Mouse (Mus musculus): Measurements from ENCODE around the gene Slc17a8. TPM values are rescaled to one million over a fixed set of nuclear protein-coding genes. Genes with fewer than 3 reads are reported as not detected.

Slc17a8 gene
- polyA plus RNA-seq, 1 experiment from 2014 or later, result 0.29 TPM

DNA sequence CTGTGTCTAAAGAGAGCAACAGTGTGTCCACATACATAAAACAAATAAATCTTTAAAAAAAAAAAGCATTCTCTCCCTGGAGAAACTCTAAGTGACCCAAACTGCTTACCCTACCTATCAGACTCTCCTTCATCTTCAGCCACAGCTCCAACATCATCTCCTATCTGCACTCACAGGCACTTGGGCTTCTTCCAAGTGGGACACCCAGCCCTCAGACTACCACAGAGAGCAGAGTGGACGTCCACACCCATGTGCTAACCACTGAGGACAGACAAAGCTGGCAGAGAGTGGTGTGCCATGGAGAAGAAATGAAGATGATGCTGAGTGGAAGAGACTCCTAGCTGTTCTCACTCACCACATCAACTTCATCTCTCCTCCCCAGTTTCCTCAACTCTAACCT is 25.5 kb downstream of the Slc17a8 start:
- H3K4me3 ChIP-seq (replicated peaks; ENCODE audit: low read depth, low read length), result no peak overlapping the region
- no peak overlapping the region for H3K4me2 ChIP-seq (ENCODE audit: low read length)
- no peak for TF ChIP-seq CTCF (IDR thresholded peaks at IDR 0.05; ENCODE audit: low read depth)
- DNase-seq (ENCODE audit: low spot score) (no peak), ATAC-seq (replicated peaks; ENCODE audit: low FRiP score, low read depth) (no peak)
- no peak overlapping the region for H3K27ac ChIP-seq
- H3K4me1 ChIP-seq (replicated peaks; ENCODE audit: insufficient read depth, low read length), result no peaks in the 10 kb centered on the region
- H3K9me3 ChIP-seq (replicated peaks; ENCODE audit: low read length), result no peaks in the 10 kb centered on the region
- H3K36me3 ChIP-seq (ENCODE audit: insufficient read depth, low read length), result no peaks in the 10 kb centered on the region
- no peak overlapping the region for H3K9ac ChIP-seq (ENCODE audit: low read depth, low read length)
- WGBS, result 72% methylated on average over 1 of the region's 1 CpGs
- H3K27me3 ChIP-seq (ENCODE audit: insufficient read depth, low read length), result no peaks in the 10 kb centered on the region

GRCm38 (mm10) chr10:89594309-89594708 is 26.7 kb downstream of the Slc17a8 start:
- H3K27ac ChIP-seq, result no peak overlapping the region
- 80% methylated on average over 4 of the region's 4 CpGs for WGBS
- ATAC-seq (replicated peaks; ENCODE audit: low FRiP score, low read depth) (no peak), DNase-seq (ENCODE audit: low spot score) (no peak)
- no peaks in the 10 kb centered on the region for H3K27me3 ChIP-seq (ENCODE audit: insufficient read depth, low read length)
- H3K4me1 ChIP-seq (replicated peaks; ENCODE audit: insufficient read depth, low read length), result no peaks in the 10 kb centered on the region
- H3K36me3 ChIP-seq (ENCODE audit: insufficient read depth, low read length), result no peaks in the 10 kb centered on the region
- no peaks in the 10 kb centered on the region for H3K9me3 ChIP-seq (replicated peaks; ENCODE audit: low read length)
- H3K4me2 ChIP-seq (ENCODE audit: low read length), result no peak overlapping the region
- H3K9ac ChIP-seq (ENCODE audit: low read depth, low read length), result no peak overlapping the region
- TF ChIP-seq CTCF (IDR thresholded peaks at IDR 0.05; ENCODE audit: low read depth), result no peak
- H3K4me3 ChIP-seq (replicated peaks; ENCODE audit: low read depth, low read length), result no peak overlapping the region

DNA sequence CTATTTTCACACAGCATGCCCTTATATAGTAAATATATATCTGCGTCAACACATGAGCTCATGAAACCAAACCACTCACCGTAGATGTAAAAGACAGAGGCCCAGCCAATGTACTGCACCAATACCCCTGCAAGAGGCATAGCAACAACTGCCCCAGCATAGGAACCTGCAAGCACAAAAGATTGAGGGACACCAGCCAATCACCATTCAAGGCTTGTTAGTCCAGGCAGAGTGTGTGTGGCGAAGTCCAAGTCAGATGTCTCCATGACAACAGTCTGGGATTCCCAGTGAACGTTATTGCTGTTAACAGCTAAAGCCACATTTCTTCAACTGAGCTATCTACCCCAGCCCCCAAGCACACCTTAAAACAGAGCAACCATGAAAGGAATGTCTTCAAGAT is 28.3 kb downstream of the Slc17a8 start:
- Histone ChIP-seq H3K9me3 (replicated peaks; ENCODE audit: low read length) (no peaks in the 10 kb centered on the region), H3K4me3 (replicated peaks; ENCODE audit: low read depth, low read length) (no peak overlapping the region), H3K4me1 (replicated peaks; ENCODE audit: insufficient read depth, low read length) (no peaks in the 10 kb centered on the region), H3K36me3 (ENCODE audit: insufficient read depth, low read length) (no peaks in the 10 kb centered on the region), H3K27me3 (ENCODE audit: insufficient read depth, low read length) (no peaks in the 10 kb centered on the region), H3K27ac (no peak overlapping the region), H3K4me2 (ENCODE audit: low read length) (no peak overlapping the region), H3K9ac (ENCODE audit: low read depth, low read length) (no peak overlapping the region)
- TF ChIP-seq CTCF (IDR thresholded peaks at IDR 0.05; ENCODE audit: low read depth), result no peak
- ATAC-seq (replicated peaks; ENCODE audit: low FRiP score, low read depth), result no peak
- 60% methylated on average over 4 of the region's 4 CpGs for WGBS
- no peak for DNase-seq (ENCODE audit: low spot score)

DNA sequence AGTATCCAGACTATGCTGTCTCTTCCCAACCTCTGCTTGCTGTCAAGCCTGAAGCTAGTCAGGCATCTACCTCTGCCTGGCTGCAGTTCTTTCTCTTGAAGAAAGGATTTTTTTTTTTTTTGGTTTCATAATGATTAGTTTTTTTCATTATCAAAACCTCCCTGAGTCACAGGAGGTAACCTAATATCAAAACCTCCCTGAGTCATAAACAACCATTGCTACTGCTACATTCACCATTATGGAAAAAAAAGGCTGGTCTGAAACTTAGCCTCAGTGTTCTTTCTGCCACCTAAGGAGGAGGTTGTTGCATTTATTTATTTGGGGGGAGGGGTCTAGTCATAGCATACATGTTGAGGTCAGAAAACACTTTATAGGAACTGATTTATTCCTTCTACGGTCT is 31.2 kb downstream of the Slc17a8 start:
- no peaks in the 10 kb centered on the region for H3K36me3 ChIP-seq (ENCODE audit: insufficient read depth, low read length)
- H3K27me3 ChIP-seq (ENCODE audit: insufficient read depth, low read length), result no peaks in the 10 kb centered on the region
- H3K4me2 ChIP-seq (ENCODE audit: low read length), result no peak overlapping the region
- no peak overlapping the region for H3K27ac ChIP-seq
- 73% methylated on average over 1 of the region's 1 CpGs for WGBS
- no peak overlapping the region for H3K9ac ChIP-seq (ENCODE audit: low read depth, low read length)
- H3K4me1 ChIP-seq (replicated peaks; ENCODE audit: insufficient read depth, low read length), result no peaks in the 10 kb centered on the region
- H3K4me3 ChIP-seq (replicated peaks; ENCODE audit: low read depth, low read length), result no peak overlapping the region
- no peak for TF ChIP-seq CTCF (IDR thresholded peaks at IDR 0.05; ENCODE audit: low read depth)
- H3K9me3 ChIP-seq (replicated peaks; ENCODE audit: low read length), result no peaks in the 10 kb centered on the region
- DNase-seq (ENCODE audit: low spot score), result no peak
- no peak for ATAC-seq (replicated peaks; ENCODE audit: low FRiP score, low read depth)

DNA sequence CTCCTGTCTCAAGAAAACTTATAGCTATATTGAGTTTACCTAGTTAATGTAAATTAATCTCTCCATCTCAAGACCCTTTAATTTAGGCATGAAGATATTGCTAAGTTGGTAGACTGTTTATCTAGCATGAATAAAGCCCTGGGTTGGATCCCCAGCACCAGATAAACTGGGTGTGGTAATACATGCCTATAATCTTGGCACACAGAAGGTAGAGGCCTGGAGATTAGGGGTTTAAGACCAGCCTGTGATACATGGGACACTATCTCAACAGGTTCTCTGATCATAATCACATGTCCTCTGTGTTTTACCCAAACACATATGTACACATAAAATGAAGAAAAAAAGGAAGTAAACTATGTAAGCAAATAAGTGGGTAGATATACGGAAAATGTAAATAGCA is 32.3 kb downstream of the Slc17a8 start:
- TF ChIP-seq CTCF (IDR thresholded peaks at IDR 0.05; ENCODE audit: low read depth), result no peak
- Histone ChIP-seq H3K9me3 (replicated peaks; ENCODE audit: low read length) (no peaks in the 10 kb centered on the region), H3K27ac (no peak overlapping the region), H3K4me1 (replicated peaks; ENCODE audit: insufficient read depth, low read length) (no peaks in the 10 kb centered on the region), H3K27me3 (ENCODE audit: insufficient read depth, low read length) (no peaks in the 10 kb centered on the region), H3K4me2 (ENCODE audit: low read length) (no peak overlapping the region), H3K36me3 (ENCODE audit: insufficient read depth, low read length) (no peaks in the 10 kb centered on the region), H3K4me3 (replicated peaks; ENCODE audit: low read depth, low read length) (no peak overlapping the region), H3K9ac (ENCODE audit: low read depth, low read length) (no peak overlapping the region)
- ATAC-seq (replicated peaks; ENCODE audit: low FRiP score, low read depth), result no peak
- no peak for DNase-seq (ENCODE audit: low spot score)
- 90% methylated on average over 1 of the region's 1 CpGs for WGBS

- no peak for ATAC-seq (replicated peaks; ENCODE audit: low FRiP score, low read depth)
- Histone ChIP-seq H3K27me3 (ENCODE audit: insufficient read depth, low read length) (no peaks in the 10 kb centered on the region), H3K9me3 (replicated peaks; ENCODE audit: low read length) (no peaks in the 10 kb centered on the region), H3K4me3 (replicated peaks; ENCODE audit: low read depth, low read length) (no peak overlapping the region), H3K36me3 (ENCODE audit: insufficient read depth, low read length) (no peaks in the 10 kb centered on the region), H3K27ac (no peak overlapping the region), H3K9ac (ENCODE audit: low read depth, low read length) (no peak overlapping the region), H3K4me1 (replicated peaks; ENCODE audit: insufficient read depth, low read length) (no peaks in the 10 kb centered on the region), H3K4me2 (ENCODE audit: low read length) (no peak overlapping the region)
- DNase-seq (ENCODE audit: low spot score), result no peak
- WGBS, result 91% methylated on average over 4 of the region's 4 CpGs
- TF ChIP-seq CTCF (IDR thresholded peaks at IDR 0.05; ENCODE audit: low read depth), result no peak
Observed at GRCm38 (mm10) chr10:89584709-89585108, 36.3 kb downstream of the Slc17a8 start.

DNA sequence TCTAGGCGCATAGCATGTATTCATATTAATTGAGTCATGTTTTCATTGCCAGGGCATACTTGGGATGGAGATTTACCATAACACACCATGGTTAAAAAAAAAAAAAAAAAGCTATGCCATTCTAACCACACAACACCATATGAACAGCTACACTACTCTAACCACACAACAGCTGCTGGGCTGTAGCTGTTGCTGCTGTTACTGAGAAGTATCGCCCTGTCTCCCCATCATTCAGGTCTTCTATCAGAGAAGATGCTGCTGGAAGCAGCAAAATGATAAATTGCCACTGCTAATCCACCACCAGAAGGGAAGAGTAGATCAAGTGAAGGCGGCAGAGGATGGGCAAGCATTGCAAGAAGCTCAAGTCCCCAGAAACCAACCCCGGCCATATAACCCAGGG is 42.3 kb downstream of the Slc17a8 start:
- DNase-seq (ENCODE audit: low spot score) (no peak), ATAC-seq (replicated peaks; ENCODE audit: low FRiP score, low read depth) (no peak)
- no peak overlapping the region for H3K9ac ChIP-seq (ENCODE audit: low read depth, low read length)
- 92% methylated on average over 4 of the region's 4 CpGs for WGBS
- no peak overlapping the region for H3K27ac ChIP-seq
- no peaks in the 10 kb centered on the region for H3K9me3 ChIP-seq (replicated peaks; ENCODE audit: low read length)
- H3K4me3 ChIP-seq (replicated peaks; ENCODE audit: low read depth, low read length), result no peak overlapping the region
- no peaks in the 10 kb centered on the region for H3K4me1 ChIP-seq (replicated peaks; ENCODE audit: insufficient read depth, low read length)
- H3K4me2 ChIP-seq (ENCODE audit: low read length), result no peak overlapping the region
- H3K27me3 ChIP-seq (ENCODE audit: insufficient read depth, low read length), result no peaks in the 10 kb centered on the region
- no peak for TF ChIP-seq CTCF (IDR thresholded peaks at IDR 0.05; ENCODE audit: low read depth)
- H3K36me3 ChIP-seq (ENCODE audit: insufficient read depth, low read length), result no peaks in the 10 kb centered on the region

All from kidney, postnatal 0 days (tissue).